Mouse (Mus musculus) cortical plate, adult 2 months (tissue): ENCODE data around the gene Glis3. TPM values are rescaled to one million over a fixed set of nuclear protein-coding genes. Genes with fewer than 3 reads are reported as not detected.
A peak's percentile ranks its signal among the peaks of the same experiment; 100 is the strongest.

ENCODE experiments used
- H3K27ac ChIP-seq: fragments of 200-500 bp; 2 replicates; pipeline ENCODE4 v1.5.1; 2012; ENCODE audit warnings: low read length, control low read depth, inconsistent platforms; ENCODE audit not compliant: insufficient read depth
- H3K4me1 ChIP-seq: fragments of 200-500 bp; 2 replicates; pipeline ENCODE4 v1.6.1; 2011; ENCODE audit warnings: low read length; ENCODE audit not compliant: control insufficient read depth, insufficient read depth
- H3K4me3 ChIP-seq: fragments of 200-500 bp; 2 replicates; pipeline ENCODE4 v1.5.1; 2011; ENCODE audit warnings: mild to moderate bottlenecking, low read length, control low read depth; ENCODE audit not compliant: insufficient read depth
- CTCF ChIP-seq: fragments of 200-500 bp; IDR thresholded peaks from 2 replicates; pipeline ENCODE4 v1.5.1; 2011; ENCODE audit warnings: mild to moderate bottlenecking, control low read depth, low read length; ENCODE audit not compliant: insufficient read depth; ENCODE audit errors: extremely low read depth
- POLR2A ChIP-seq: fragments of 200-500 bp; IDR thresholded peaks from 2 replicates; pipeline ENCODE4 v1.6.1; 2011; ENCODE audit warnings: mild to moderate bottlenecking, low read length, control low read depth; ENCODE audit not compliant: insufficient read depth; ENCODE audit errors: extremely low read depth
- polyA plus RNA-seq: library from polyadenylated mRNA; depleted of rRNA; stranded (reverse); fragments of >200 nt; gene quantifications from 2 replicates; pipeline ENCODE4 v1.2.3, GENCODE M21; 2012

Glis3 gene
- polyA plus RNA-seq, 1 experiment, result 1.9 TPM

- Histone ChIP-seq H3K4me1 (no peaks in the 10 kb centered on the region; the same call in 1 of the 2 replicates), H3K4me3 (no peak overlapping the region), H3K27ac (no peak overlapping the region)
- no peak for TF ChIP-seq POLR2A
- TF ChIP-seq CTCF, result no peak
Observed at GRCm38 (mm10) chr19:28635991-28636553, 43.8 kb downstream of the Glis3 start.

- no peak overlapping the region for H3K4me3 ChIP-seq
- TF ChIP-seq POLR2A, result no peak
- TF ChIP-seq CTCF, result no peak
- no peaks in the 10 kb centered on the region for H3K4me1 ChIP-seq
- H3K27ac ChIP-seq, result no peak overlapping the region
Observed at GRCm38 (mm10) chr19:28634986-28635385, 44.9 kb downstream of the Glis3 start.

GRCm38 (mm10) chr19:28628416-28628815, 51.5 kb downstream of the Glis3 start:
- Histone ChIP-seq H3K4me3 (no peak overlapping the region; the same call in 1 of the 2 replicates), H3K27ac (no peak overlapping the region), H3K4me1 (0 out of 2 replicates have a peak, but pooled peaks cover 3% of the 10 kb centered on the region)
- TF ChIP-seq POLR2A (no peak), CTCF (peak; percentile 44; the same call in 1 of the 2 replicates)

GRCm38 (mm10) chr19:28626189-28626588, 53.7 kb downstream of the Glis3 start:
- TF ChIP-seq POLR2A, result no peak
- TF ChIP-seq CTCF, result no peak
- H3K4me3 ChIP-seq, result no peak overlapping the region
- H3K27ac ChIP-seq, result no peak overlapping the region
- H3K4me1 ChIP-seq, result 0 out of 2 replicates have a peak, but pooled peaks cover 3% of the 10 kb centered on the region

- Histone ChIP-seq H3K27ac (no peak overlapping the region), H3K4me1 (0 out of 2 replicates have a peak, but pooled peaks cover 3% of the 10 kb centered on the region), H3K4me3 (no peak overlapping the region)
- TF ChIP-seq CTCF (no peak), POLR2A (no peak)
Observed at GRCm38 (mm10) chr19:28624571-28624970, 55.3 kb downstream of the Glis3 start.

GRCm38 (mm10) chr19:28623726-28624125, 56.2 kb downstream of the Glis3 start:
- H3K4me1 ChIP-seq, result 0 out of 2 replicates have a peak, but pooled peaks cover 3% of the 10 kb centered on the region
- H3K27ac ChIP-seq, result no peak overlapping the region
- H3K4me3 ChIP-seq, result no peak overlapping the region
- TF ChIP-seq CTCF (no peak), POLR2A (no peak)

- Histone ChIP-seq H3K4me3 (no peak overlapping the region), H3K27ac (no peak overlapping the region), H3K4me1 (0 out of 2 replicates have a peak, but pooled peaks cover 1% of the 10 kb centered on the region)
- TF ChIP-seq POLR2A (no peak), CTCF (no peak)
Observed at GRCm38 (mm10) chr19:28621608-28622505, 58.0 kb downstream of the Glis3 start.

- no peak overlapping the region for H3K27ac ChIP-seq
- TF ChIP-seq POLR2A, result no peak
- no peak for TF ChIP-seq CTCF
- no peaks in the 10 kb centered on the region for H3K4me1 ChIP-seq
- no peak overlapping the region for H3K4me3 ChIP-seq
Observed at GRCm38 (mm10) chr19:28617736-28618135, 62.1 kb downstream of the Glis3 start.

- Histone ChIP-seq H3K4me1 (no peaks in the 10 kb centered on the region), H3K27ac (no peak overlapping the region), H3K4me3 (no peak overlapping the region)
- TF ChIP-seq CTCF (no peak), POLR2A (no peak)
Observed at GRCm38 (mm10) chr19:28617191-28617590, 62.7 kb downstream of the Glis3 start.

- TF ChIP-seq CTCF, result no peak
- no peak for TF ChIP-seq POLR2A
- H3K27ac ChIP-seq, result no peak overlapping the region
- H3K4me3 ChIP-seq, result no peak overlapping the region
- no peaks in the 10 kb centered on the region for H3K4me1 ChIP-seq
Observed at GRCm38 (mm10) chr19:28616487-28616886, 63.4 kb downstream of the Glis3 start.
